Mouse (Mus musculus): ENCODE measurements around the gene Agmat.

GRCm38 (mm10) chr4:141719304-141719703 lies 27.2 kb upstream of the Agmat start:
- TF ChIP-seq CTCF (conservative IDR thresholded peaks at IDR 0.05; ENCODE audit: low read length), result no peak
- no peak for TF ChIP-seq NANOG (IDR thresholded peaks at IDR 0.05; ENCODE audit: borderline replicate concordance, low read length)
- no peak for TF ChIP-seq POU5F1 (IDR thresholded peaks at IDR 0.05; ENCODE audit: borderline replicate concordance, low read length)
